Mouse (Mus musculus) heart, embryonic 15.5 days (tissue): ENCODE measurements at regions not wholly inside any gene's neighbourhood (a gene's known extent, or its start where the extent isn't known, plus 50 kb on each side); places are given as distances from the start of the nearest gene placed in this dataset.

ENCODE experiments used
- ATAC-seq: fragments of 200-750 bp; cut with Nextera tagmentation; replicated peaks from 2 replicates; pipeline ENCODE4 v1.8.0; 2017; ENCODE audit warnings: low read depth, moderate TSS enrichment; ENCODE audit not compliant: insufficient number of reproducible peaks, insufficient read depth, low FRiP score
- H3K27ac ChIP-seq: fragments of 300-500 bp; sonication (generic); 2 replicates; pipeline ENCODE4 v1.5.1; 2015; ENCODE audit warnings: mild to moderate bottlenecking, inconsistent platforms
- H3K27me3 ChIP-seq: fragments of 300-500 bp; sonication (generic); 2 replicates; pipeline ENCODE4 v1.6.1; 2015; ENCODE audit warnings: inconsistent platforms
- H3K36me3 ChIP-seq: fragments of 300-500 bp; sonication (generic); 2 replicates; pipeline ENCODE4 v1.6.1; 2015; ENCODE audit warnings: mild to moderate bottlenecking, inconsistent platforms
- H3K4me1 ChIP-seq: fragments of 300-500 bp; sonication (generic); replicated peaks from 2 replicates; pipeline ENCODE4 v1.6.1; 2015; ENCODE audit warnings: inconsistent platforms
- H3K4me2 ChIP-seq: fragments of 300-500 bp; sonication (generic); 2 replicates; pipeline ENCODE4 v1.6.1; 2015; ENCODE audit warnings: inconsistent platforms, mild to moderate bottlenecking, moderate library complexity
- H3K4me3 ChIP-seq: fragments of 300-500 bp; sonication (generic); 2 replicates; pipeline ENCODE4 v1.5.1; 2015; ENCODE audit warnings: mild to moderate bottlenecking, inconsistent platforms
- H3K9ac ChIP-seq: fragments of 300-500 bp; sonication (generic); 2 replicates; pipeline ENCODE4 v1.6.1; 2015; ENCODE audit warnings: mild to moderate bottlenecking, inconsistent platforms
- H3K9me3 ChIP-seq: fragments of 300-500 bp; sonication (generic); replicated peaks from 2 replicates; pipeline ENCODE4 v1.6.1; 2016; ENCODE audit warnings: inconsistent platforms
- whole genome bisulfite sequencing: fragments of 180-500 bp; shearing (Covaris S2); methylation state at CpG from one replicate; pipeline ENCODE4 v1.1.7; 2015; ENCODE audit warnings: mixed read lengths; 5-methylcytosine and 5-hydroxymethylcytosine counted together

DNA sequence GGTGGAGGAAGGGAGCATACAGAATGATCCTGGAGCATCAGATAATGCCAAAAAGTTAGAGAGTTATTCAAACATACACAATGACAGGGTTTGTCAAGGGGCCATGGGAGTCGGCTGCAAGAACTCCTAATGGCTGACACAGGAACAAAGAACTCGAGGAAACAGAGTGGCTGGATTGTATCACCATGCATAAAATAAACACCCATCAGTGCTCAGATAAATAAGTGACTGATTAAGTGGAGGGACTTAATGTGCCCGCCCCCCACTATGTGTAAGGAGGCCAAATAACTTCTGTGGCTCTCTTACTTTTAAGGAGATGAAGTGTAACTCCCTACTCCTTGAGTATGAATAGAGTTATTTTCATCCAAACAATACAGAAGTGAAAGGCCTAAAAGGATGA lies 220.1 kb upstream of the 9630041A04Rik start:
- WGBS, result 40% methylated on average over 3 of the region's 3 CpGs
- H3K4me3 ChIP-seq, result no peak overlapping the region
- H3K9ac ChIP-seq, result no peak overlapping the region
- no peaks in the 10 kb centered on the region for H3K36me3 ChIP-seq
- no peaks in the 10 kb centered on the region for H3K9me3 ChIP-seq
- H3K27me3 ChIP-seq, result no peaks in the 10 kb centered on the region
- no peaks in the 10 kb centered on the region for H3K4me1 ChIP-seq
- H3K27ac ChIP-seq, result no peak overlapping the region
- no peak overlapping the region for H3K4me2 ChIP-seq
- ATAC-seq, result no peak

DNA sequence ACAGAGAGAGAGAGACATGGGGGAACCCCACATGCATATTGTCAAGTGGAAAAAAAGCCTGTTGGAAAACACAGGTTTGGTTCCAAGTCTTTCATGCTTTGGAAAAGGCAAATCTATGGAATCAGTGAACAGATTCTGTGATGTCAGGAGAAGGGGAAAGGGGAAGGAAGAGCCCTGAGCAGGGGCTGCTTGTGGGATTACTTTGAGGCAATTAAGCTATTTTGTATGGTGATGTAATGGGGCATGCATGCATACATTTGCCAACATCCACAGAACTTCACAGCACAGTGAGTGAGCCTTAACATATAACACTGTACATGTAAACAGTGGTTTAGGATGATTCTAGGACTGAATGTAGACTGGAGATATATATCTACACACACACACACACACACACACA lies 221.0 kb upstream of the 9630041A04Rik start:
- H3K36me3 ChIP-seq, result no peaks in the 10 kb centered on the region
- no peak for ATAC-seq
- no peaks in the 10 kb centered on the region for H3K4me1 ChIP-seq
- H3K9ac ChIP-seq, result no peak overlapping the region
- no peaks in the 10 kb centered on the region for H3K27me3 ChIP-seq
- H3K4me2 ChIP-seq, result no peak overlapping the region
- H3K27ac ChIP-seq, result no peak overlapping the region
- H3K9me3 ChIP-seq, result no peaks in the 10 kb centered on the region
- no peak overlapping the region for H3K4me3 ChIP-seq

DNA sequence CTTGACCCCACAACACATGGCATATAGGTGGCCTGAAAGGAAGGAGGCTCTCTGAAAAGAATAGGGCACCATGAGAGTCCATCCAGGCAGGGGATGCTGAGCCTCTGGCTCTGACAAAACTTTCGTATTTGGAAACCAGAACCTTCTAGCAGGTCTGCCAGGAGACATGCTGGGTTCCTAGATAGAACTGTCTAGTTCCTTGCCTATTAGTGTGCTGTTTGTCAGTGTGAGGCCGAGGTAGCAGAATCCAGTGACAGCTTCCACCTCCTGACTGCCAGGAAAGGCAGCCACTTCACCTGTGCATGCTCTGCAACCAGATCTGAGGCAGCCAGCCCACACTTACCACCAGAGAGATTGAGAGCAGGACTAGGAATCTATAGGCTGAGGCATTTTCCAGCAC lies 245.4 kb upstream of the 9630041A04Rik start:
- Histone ChIP-seq H3K4me1 (peaks cover 5% of the 10 kb centered on the region), H3K27me3 (no peaks in the 10 kb centered on the region), H3K9me3 (no peaks in the 10 kb centered on the region), H3K27ac (no peak overlapping the region), H3K4me3 (no peak overlapping the region), H3K4me2 (no peak overlapping the region), H3K9ac (no peak overlapping the region), H3K36me3 (no peaks in the 10 kb centered on the region)
- WGBS, result 74% methylated on average over 2 of the region's 2 CpGs
- ATAC-seq, result no peak

DNA sequence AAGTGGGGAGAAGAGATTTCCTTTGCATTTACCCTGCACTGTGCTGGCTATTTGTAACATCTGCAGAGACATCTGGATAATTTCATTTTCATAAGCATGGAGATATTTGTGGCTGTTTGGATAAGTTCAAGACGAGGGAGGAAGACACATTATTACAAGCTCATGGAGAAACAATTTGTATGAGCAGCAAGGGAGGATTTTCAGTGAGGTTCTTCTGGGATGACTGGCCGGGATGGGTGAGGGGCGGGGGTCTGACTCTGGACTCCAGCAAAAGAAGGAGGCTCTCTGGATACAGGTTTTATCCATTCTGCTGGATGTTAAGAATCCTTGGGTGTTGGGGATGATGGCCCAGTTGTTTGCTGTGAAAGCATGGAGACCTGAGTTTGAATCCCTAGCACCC lies 246.5 kb upstream of the 9630041A04Rik start:
- H3K27me3 ChIP-seq, result no peaks in the 10 kb centered on the region
- H3K9me3 ChIP-seq, result no peaks in the 10 kb centered on the region
- no peak overlapping the region for H3K4me3 ChIP-seq
- H3K36me3 ChIP-seq, result no peaks in the 10 kb centered on the region
- WGBS, result 70% methylated on average over 3 of the region's 3 CpGs
- H3K4me2 ChIP-seq, result no peak overlapping the region
- no peak overlapping the region for H3K27ac ChIP-seq
- H3K9ac ChIP-seq, result no peak overlapping the region
- no peak for ATAC-seq
- peaks cover 5% of the 10 kb centered on the region for H3K4me1 ChIP-seq

DNA sequence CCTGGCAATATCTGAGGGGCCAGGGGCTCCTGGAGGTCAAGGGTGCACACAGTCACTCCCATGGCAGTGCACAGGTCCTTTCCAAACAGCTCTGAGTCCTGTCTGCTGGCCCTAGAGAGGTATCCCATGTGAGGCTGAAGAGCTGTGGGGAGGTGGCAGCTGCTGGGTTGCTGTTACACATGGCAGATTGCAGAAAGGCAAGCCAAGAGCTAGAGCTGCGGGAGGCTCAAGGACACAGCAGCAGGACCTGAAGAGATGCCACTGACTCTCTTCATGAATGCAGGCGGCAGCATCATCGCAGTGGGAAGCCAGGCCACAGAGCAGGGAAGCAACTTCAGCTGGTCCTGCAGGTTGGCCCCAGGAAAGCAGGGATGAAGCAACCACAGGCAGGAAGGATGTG lies 247.7 kb upstream of the 9630041A04Rik start:
- 46% methylated on average over 3 of the region's 3 CpGs for WGBS
- Histone ChIP-seq H3K4me1 (peaks cover 5% of the 10 kb centered on the region), H3K4me3 (no peak overlapping the region), H3K27me3 (no peaks in the 10 kb centered on the region), H3K9ac (no peak overlapping the region), H3K36me3 (no peaks in the 10 kb centered on the region), H3K9me3 (no peaks in the 10 kb centered on the region), H3K4me2 (no peak overlapping the region), H3K27ac (no peak overlapping the region)
- ATAC-seq, result no peak

DNA sequence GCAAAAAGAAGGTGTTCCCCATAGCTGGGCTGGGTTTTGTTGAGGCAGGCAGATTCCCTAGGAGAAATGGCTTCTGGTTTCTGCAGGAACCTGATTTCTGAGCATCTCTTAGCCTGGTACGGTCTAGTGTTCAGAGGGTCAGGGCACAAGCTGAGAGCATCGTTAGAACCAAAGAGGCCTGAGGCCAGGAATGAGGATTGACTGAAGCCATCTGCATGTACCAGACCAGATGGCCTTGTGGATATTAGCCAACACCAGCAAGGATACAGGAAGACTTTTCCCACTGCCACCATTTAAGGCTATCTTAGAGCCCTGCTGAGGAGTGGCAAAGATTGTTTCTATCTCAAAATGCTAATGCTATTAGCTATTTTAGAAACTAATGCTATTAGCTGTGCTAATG lies 248.2 kb upstream of the 9630041A04Rik start:
- 60% methylated on average over 2 of the region's 2 CpGs for WGBS
- no peak overlapping the region for H3K27ac ChIP-seq
- ATAC-seq, result no peak; the same call in 1 of the 2 replicates

DNA sequence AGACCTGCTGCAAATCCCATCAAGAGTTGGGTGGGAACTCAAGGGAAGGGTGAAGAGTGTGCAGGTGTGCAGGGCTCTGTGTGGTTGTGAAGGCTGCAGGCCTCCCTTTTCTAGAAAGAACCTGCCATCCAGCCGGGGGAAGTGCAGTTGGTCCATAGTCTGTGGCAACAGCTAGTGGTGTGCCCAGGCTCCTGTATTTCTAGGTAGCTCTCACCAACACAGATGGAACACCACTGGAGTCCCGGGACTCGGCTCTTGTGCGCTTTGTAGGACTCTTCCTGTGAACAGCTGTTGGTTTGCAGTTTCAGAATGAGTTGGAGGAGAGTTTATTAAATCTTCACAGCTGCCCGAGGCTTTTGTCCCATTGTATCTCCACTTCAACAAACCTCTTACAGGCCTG lies 248.7 kb upstream of the 9630041A04Rik start:
- no peaks in the 10 kb centered on the region for H3K27me3 ChIP-seq
- H3K27ac ChIP-seq, result no peak overlapping the region
- no peak overlapping the region for H3K9ac ChIP-seq
- H3K4me2 ChIP-seq, result no peak overlapping the region
- peaks cover 5% of the 10 kb centered on the region for H3K4me1 ChIP-seq
- H3K9me3 ChIP-seq, result no peaks in the 10 kb centered on the region
- WGBS, result 86% methylated on average over 5 of the region's 5 CpGs
- H3K4me3 ChIP-seq, result no peak overlapping the region
- no peaks in the 10 kb centered on the region for H3K36me3 ChIP-seq
- no peak for ATAC-seq

More for the DNA sequence above, 248.2 kb upstream of the 9630041A04Rik start:
- H3K27me3 ChIP-seq, result no peaks in the 10 kb centered on the region
- H3K9me3 ChIP-seq, result no peaks in the 10 kb centered on the region
- no peak overlapping the region for H3K9ac ChIP-seq
- peaks cover 5% of the 10 kb centered on the region for H3K4me1 ChIP-seq
- H3K36me3 ChIP-seq, result no peaks in the 10 kb centered on the region
- H3K4me3 ChIP-seq, result no peak overlapping the region
- H3K4me2 ChIP-seq, result no peak overlapping the region

DNA sequence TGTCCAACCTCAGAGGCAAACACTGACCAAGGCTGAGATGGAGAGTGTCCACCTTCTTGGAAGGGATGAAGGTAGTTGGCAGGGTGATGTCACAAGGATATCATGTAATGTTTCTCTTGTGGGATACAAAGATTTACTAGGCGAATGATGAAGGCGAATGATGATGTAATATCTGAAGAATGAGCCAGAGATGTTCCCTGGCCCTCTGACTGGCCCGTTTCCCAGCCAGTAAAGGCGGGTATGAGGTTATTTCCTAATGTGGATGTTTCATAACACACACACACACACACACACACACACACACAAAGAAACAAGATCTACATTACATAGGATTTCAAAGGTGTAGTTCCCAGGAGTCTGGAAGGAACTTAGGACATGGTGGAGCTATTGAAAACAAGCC lies 249.1 kb upstream of the 9630041A04Rik start:
- no peak for ATAC-seq
- WGBS, result 63% methylated on average over 4 of the region's 4 CpGs
- H3K4me1 ChIP-seq, result peaks cover 5% of the 10 kb centered on the region
- no peak overlapping the region for H3K27ac ChIP-seq
- H3K36me3 ChIP-seq, result no peaks in the 10 kb centered on the region
- H3K4me3 ChIP-seq, result no peak overlapping the region
- H3K9me3 ChIP-seq, result no peaks in the 10 kb centered on the region
- no peaks in the 10 kb centered on the region for H3K27me3 ChIP-seq
- H3K4me2 ChIP-seq, result no peak overlapping the region
- H3K9ac ChIP-seq, result no peak overlapping the region

DNA sequence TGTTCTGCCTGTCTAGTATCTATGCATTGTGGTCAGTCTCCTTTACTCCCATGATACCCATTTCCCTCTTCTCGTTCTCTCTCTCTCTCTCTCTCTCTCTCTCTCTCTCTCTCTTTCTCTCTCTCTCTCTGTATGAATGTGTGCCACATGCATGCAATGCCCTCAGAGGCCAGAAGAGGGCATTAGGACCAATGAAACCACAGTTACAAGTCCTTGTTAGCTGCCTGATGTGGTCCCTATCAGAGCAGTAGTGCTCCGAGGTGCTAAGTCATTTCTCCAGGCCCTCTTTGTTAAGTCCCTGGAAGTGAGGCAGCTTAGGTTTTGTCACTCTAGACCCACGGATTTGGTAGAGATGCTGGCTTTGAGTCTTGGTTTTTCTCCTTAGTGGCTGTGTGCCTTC lies 250.2 kb upstream of the 9630041A04Rik start:
- no peak overlapping the region for H3K4me3 ChIP-seq
- no peak for ATAC-seq
- peaks cover 5% of the 10 kb centered on the region for H3K4me1 ChIP-seq
- no peak overlapping the region for H3K27ac ChIP-seq
- WGBS, result 39% methylated on average over 3 of the region's 3 CpGs
- no peaks in the 10 kb centered on the region for H3K27me3 ChIP-seq
- no peaks in the 10 kb centered on the region for H3K9me3 ChIP-seq
- H3K4me2 ChIP-seq, result no peak overlapping the region
- no peaks in the 10 kb centered on the region for H3K36me3 ChIP-seq
- H3K9ac ChIP-seq, result no peak overlapping the region

DNA sequence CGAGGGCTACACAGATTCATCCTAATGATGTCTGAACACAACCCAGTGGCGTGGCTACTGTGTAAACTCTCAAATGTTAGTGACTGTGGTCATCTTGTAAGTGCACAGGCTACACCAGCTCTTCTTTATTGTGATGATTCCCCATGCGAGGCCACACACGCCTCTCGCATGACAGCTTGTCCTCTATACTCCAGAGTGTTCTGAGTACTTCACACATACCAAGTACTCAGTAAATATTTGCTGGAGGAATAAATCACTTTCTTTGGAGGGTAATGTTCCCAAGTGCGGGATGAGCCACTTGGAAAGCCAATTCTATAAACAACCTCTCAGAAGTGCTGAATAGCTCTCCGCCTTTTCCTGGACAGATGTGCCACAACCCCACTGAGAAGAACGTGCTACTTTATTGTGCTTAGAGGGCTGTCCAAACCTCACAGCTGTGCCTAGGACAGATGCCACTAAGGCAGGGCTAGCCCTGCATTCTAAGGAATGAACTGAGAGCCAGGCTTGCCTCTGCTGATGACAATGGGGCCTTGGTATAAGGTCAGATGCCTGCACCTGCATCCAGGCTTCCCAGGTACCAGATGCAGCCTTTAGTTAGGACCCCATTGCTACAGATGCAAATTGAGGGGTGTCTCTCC lies 250.7 kb upstream of the 9630041A04Rik start:
- Histone ChIP-seq H3K27ac (no peak overlapping the region), H3K36me3 (no peaks in the 10 kb centered on the region), H3K27me3 (no peaks in the 10 kb centered on the region), H3K9ac (no peak overlapping the region), H3K4me3 (no peak overlapping the region), H3K4me1 (peaks cover 5% of the 10 kb centered on the region), H3K9me3 (no peaks in the 10 kb centered on the region), H3K4me2 (no peak overlapping the region)
- 74% methylated on average over 8 of the region's 8 CpGs for WGBS
- ATAC-seq, result no peak

DNA sequence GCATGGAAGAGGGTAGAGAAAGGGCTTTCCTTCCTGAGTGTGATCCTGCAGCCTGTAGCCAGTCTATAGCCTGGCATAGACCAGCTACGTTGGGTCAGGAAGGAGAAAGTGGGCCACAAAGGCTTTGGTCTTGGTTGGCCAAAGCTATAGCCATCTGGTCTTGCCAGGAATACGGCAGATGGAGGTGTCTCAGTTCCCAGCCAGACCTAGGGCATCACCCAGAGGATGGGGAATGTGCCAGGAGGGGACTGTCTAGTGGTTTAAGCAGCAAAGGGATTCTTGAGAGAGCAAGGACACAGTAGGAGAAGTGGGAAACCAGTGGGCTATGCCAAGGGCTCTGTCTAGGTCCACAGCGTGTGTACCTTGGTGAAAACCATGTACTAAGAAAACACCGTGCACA lies 251.3 kb upstream of the 9630041A04Rik start:
- Histone ChIP-seq H3K36me3 (no peaks in the 10 kb centered on the region), H3K4me2 (no peak overlapping the region), H3K9ac (no peak overlapping the region), H3K27me3 (no peaks in the 10 kb centered on the region), H3K9me3 (no peaks in the 10 kb centered on the region), H3K4me3 (no peak overlapping the region), H3K4me1 (peaks cover 5% of the 10 kb centered on the region), H3K27ac (no peak overlapping the region)
- no peak for ATAC-seq
- WGBS, result 76% methylated on average over 4 of the region's 4 CpGs

DNA sequence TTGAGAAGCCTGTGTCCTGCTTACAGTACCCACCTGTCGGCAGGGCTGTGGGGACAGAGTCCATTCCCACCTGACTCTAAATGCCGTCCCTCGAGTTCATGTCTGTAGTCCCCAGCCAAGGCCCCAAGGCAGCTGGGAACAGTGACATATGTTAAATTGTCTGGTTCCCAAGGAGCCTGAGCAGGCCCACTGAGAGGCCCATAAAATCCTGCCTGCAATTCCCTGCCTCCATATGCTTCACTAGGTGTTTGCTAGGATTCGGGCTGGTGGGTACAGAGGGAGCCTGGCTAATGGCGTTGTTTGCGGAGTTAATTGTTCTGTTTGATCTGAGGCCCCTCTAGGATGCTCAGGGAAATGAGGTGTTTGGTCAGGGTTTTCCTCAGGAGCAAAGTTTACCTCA lies 258.8 kb upstream of the 9630041A04Rik start:
- WGBS, result 55% methylated on average over 6 of the region's 6 CpGs
- Histone ChIP-seq H3K36me3 (no peaks in the 10 kb centered on the region), H3K27me3 (no peaks in the 10 kb centered on the region), H3K4me2 (no peak overlapping the region), H3K4me1 (no peaks in the 10 kb centered on the region), H3K27ac (no peak overlapping the region), H3K9ac (no peak overlapping the region), H3K9me3 (no peaks in the 10 kb centered on the region), H3K4me3 (no peak overlapping the region)
- no peak for ATAC-seq
